Mouse (Mus musculus) megakaryocyte, embryonic 14.5 days (primary cell): ENCODE data around the gene B4galt3.

Experiments used
- FLI1 ChIP-seq: IDR thresholded peaks from 2 replicates; pipeline ENCODE4 v1.6.1; 2012; ENCODE audit warnings: low read length, inconsistent platforms, mixed read lengths
- GATA1 ChIP-seq: IDR thresholded peaks from 3 replicates; pipeline ENCODE4 v1.6.1; 2012; ENCODE audit warnings: mixed read lengths, low read length, inconsistent platforms, borderline replicate concordance

- TF ChIP-seq GATA1 (no peak), FLI1 (no peak)
These were observed 9.0 kb downstream of the B4galt3 start for GRCm38 (mm10) chr1:171279012-171279705.
